Mouse (Mus musculus) heart, postnatal 0 days (tissue): Measurements from ENCODE around the gene Olfr307. TPM values are rescaled to one million over a fixed set of nuclear protein-coding genes. Genes with fewer than 3 reads are reported as not detected.
"Not testable (repeated sequence)": the region's sequence is repeated elsewhere in the genome, so short reads cannot be mapped to it uniquely, and the experiment has no call there.

Source experiments
- ATAC-seq: fragments of 200-750 bp; cut with Nextera tagmentation; 2 replicates; pipeline ENCODE4 v1.8.0; 2017; ENCODE audit warnings: low read depth, moderate number of reproducible peaks, moderate library complexity; ENCODE audit not compliant: insufficient read depth
- DNase-seq: peaks from one replicate; pipeline ENCODE4 v3.0.0-alpha.2; 2016; ENCODE audit warnings: low spot score
- H3K27ac ChIP-seq: fragments of 300-500 bp; sonication (generic); 2 replicates; pipeline ENCODE4 v1.5.1; 2014; ENCODE audit warnings: low read depth, mild to moderate bottlenecking
- H3K27me3 ChIP-seq: fragments of 300-500 bp; sonication (generic); 2 replicates; pipeline ENCODE4 v1.6.1; 2014; ENCODE audit warnings: low read length, mixed read lengths; ENCODE audit not compliant: control insufficient read depth, insufficient read depth
- H3K36me3 ChIP-seq: fragments of 300-500 bp; sonication (generic); replicated peaks from 2 replicates; pipeline ENCODE4 v1.6.1; 2014; ENCODE audit warnings: low read length, mixed read lengths; ENCODE audit not compliant: control insufficient read depth, insufficient read depth
- H3K4me1 ChIP-seq: fragments of 300-500 bp; sonication (generic); 2 replicates; pipeline ENCODE4 v1.6.1; 2014; ENCODE audit warnings: antibody characterized with exemption; ENCODE audit not compliant: control insufficient read depth, insufficient read depth
- H3K4me2 ChIP-seq: fragments of 300-500 bp; sonication (generic); 2 replicates; pipeline ENCODE4 v1.6.1; 2014; ENCODE audit warnings: low read depth, mild to moderate bottlenecking, low read length, moderate library complexity
- H3K4me3 ChIP-seq: fragments of 300-500 bp; sonication (generic); 2 replicates; pipeline ENCODE4 v1.5.1; 2014; ENCODE audit warnings: low read depth, low read length
- H3K9ac ChIP-seq: fragments of 300-500 bp; sonication (generic); replicated peaks from 2 replicates; pipeline ENCODE4 v1.6.1; 2014; ENCODE audit warnings: low read depth, low read length, mixed read lengths
- H3K9me3 ChIP-seq: fragments of 300-500 bp; sonication (generic); replicated peaks from 2 replicates; pipeline ENCODE4 v1.6.1; 2016; ENCODE audit warnings: low read length; ENCODE audit not compliant: control insufficient read depth
- CTCF ChIP-seq: IDR thresholded peaks from 2 replicates; pipeline ENCODE4 v1.5.1; 2016; ENCODE audit warnings: antibody characterized with exemption, control low read depth, low read depth
- EP300 ChIP-seq: IDR thresholded peaks from 2 replicates; pipeline ENCODE4 v1.6.1; 2016; ENCODE audit warnings: antibody characterized with exemption, low read depth
- WGBS: fragments of 180-500 bp; shearing (Covaris S2); extraction: QIAGEN DNeasy Blood & Tissue Kit; methylation state at CpG from one replicate; pipeline ENCODE4 v1.1.7; 2014; 5-methylcytosine and 5-hydroxymethylcytosine counted together
- polyA plus RNA-seq: library from polyadenylated mRNA; unstranded; fragments of >200 nt; fragmentation: Nextera tagmentation; extraction: Ambion mirVana; gene quantifications from 2 replicates; pipeline ENCODE4 v1.2.1, GENCODE M21; 2015
- total RNA-seq: library from RNA; depleted of rRNA; stranded (reverse); fragments of >200 nt; gene quantifications from 2 replicates; pipeline ENCODE4 v1.2.3, GENCODE M21; 2014; ENCODE audit warnings: low replicate concordance; rRNA removed

Olfr307 gene
- total RNA-seq, result not detected in 2 replicates
- not detected in 2 replicates for polyA plus RNA-seq

- Histone ChIP-seq H3K27ac (no peak within 1 kb of the TSS), H3K36me3 (no peaks in the 10 kb centered on the region), H3K4me2 (no peak within 1 kb of the TSS), H3K4me1 (no peaks in the 10 kb centered on the region), H3K4me3 (no peak within 1 kb of the TSS), H3K9ac (no peak within 1 kb of the TSS), H3K27me3 (no peaks in the 10 kb centered on the region), H3K9me3 (no peaks in the 10 kb centered on the region)
- TF ChIP-seq CTCF (no peak), EP300 (no peak)
- 56% methylated on average over 1 of the region's 1 CpGs for WGBS
- no peak for ATAC-seq
- no peak for DNase-seq
Measured at GRCm38 (mm10) chr7:86337486-86337885, at the start of gene Olfr307. Olfr307 (minus strand) TSS chr7:86337586.

- ATAC-seq, result no peak
- Histone ChIP-seq H3K4me1 (no peaks in the 10 kb centered on the region), H3K9me3 (no peaks in the 10 kb centered on the region), H3K9ac (no peak within 1 kb of the TSS), H3K27me3 (no peaks in the 10 kb centered on the region), H3K4me2 (no peak within 1 kb of the TSS), H3K36me3 (no peaks in the 10 kb centered on the region), H3K27ac (no peak within 1 kb of the TSS), H3K4me3 (no peak within 1 kb of the TSS)
- WGBS, result 22% methylated on average over 1 of the region's 1 CpGs
- no peak for TF ChIP-seq CTCF
- no peak for TF ChIP-seq EP300
- no peak for DNase-seq
Measured at GRCm38 (mm10) chr7:86386558-86386957, 49.2 kb upstream of the Olfr307 start, which contains the start of gene Olfr304. Olfr304 (minus strand) TSS chr7:86386658.

GRCm38 (mm10) chr7:86385769-86386168 is 48.4 kb upstream of the Olfr307 start:
- Histone ChIP-seq H3K9me3 (no peaks in the 10 kb centered on the region), H3K4me2 (no peak overlapping the region), H3K9ac (no peak overlapping the region), H3K27ac (no peak overlapping the region), H3K36me3 (no peaks in the 10 kb centered on the region), H3K4me3 (no peak overlapping the region), H3K27me3 (no peaks in the 10 kb centered on the region), H3K4me1 (no peaks in the 10 kb centered on the region)
- no peak for DNase-seq
- TF ChIP-seq EP300, result no peak
- no peak for TF ChIP-seq CTCF
- no peak for ATAC-seq
- WGBS, result 61% methylated on average over 3 of the region's 3 CpGs

- no peak within 1 kb of the TSS for H3K27ac ChIP-seq
- 71% methylated on average over 1 of the region's 1 CpGs for WGBS
- no peak within 1 kb of the TSS for H3K9ac ChIP-seq
- no peak within 1 kb of the TSS for H3K4me3 ChIP-seq
- no peaks in the 10 kb centered on the region for H3K36me3 ChIP-seq
- H3K27me3 ChIP-seq, result no peaks in the 10 kb centered on the region
- no peak within 1 kb of the TSS for H3K4me2 ChIP-seq
- ATAC-seq, result no peak
- DNase-seq, result no peak
- no peaks in the 10 kb centered on the region for H3K9me3 ChIP-seq
- H3K4me1 ChIP-seq, result no peaks in the 10 kb centered on the region
- TF ChIP-seq CTCF (no peak), EP300 (no peak)
Measured at GRCm38 (mm10) chr7:86366828-86367227, 29.4 kb upstream of the Olfr307 start, which contains the start of gene Olfr305. Olfr305 (minus strand) TSS chr7:86366928.

- 81% methylated on average over 9 of the region's 9 CpGs for WGBS
- not testable (repeated sequence) for H3K4me3 ChIP-seq, H3K4me2 ChIP-seq, H3K27ac ChIP-seq, DNase-seq, H3K36me3 ChIP-seq, H3K4me1 ChIP-seq, H3K9ac ChIP-seq, H3K27me3 ChIP-seq, H3K9me3 ChIP-seq, ATAC-seq
Measured at GRCm38 (mm10) chr7:86346296-86346695, 8.9 kb upstream of the Olfr307 start.

- H3K4me1 ChIP-seq, result no peaks in the 10 kb centered on the region
- DNase-seq, result no peak
- H3K9me3 ChIP-seq, result no peaks in the 10 kb centered on the region
- no peaks in the 10 kb centered on the region for H3K27me3 ChIP-seq
- H3K4me2 ChIP-seq, result no peak overlapping the region
- TF ChIP-seq CTCF (no peak), EP300 (no peak)
- 50% methylated on average over 3 of the region's 3 CpGs for WGBS
- H3K9ac ChIP-seq, result no peak overlapping the region
- H3K27ac ChIP-seq, result no peak overlapping the region
- no peak overlapping the region for H3K4me3 ChIP-seq
- no peaks in the 10 kb centered on the region for H3K36me3 ChIP-seq
- no peak for ATAC-seq
Measured at GRCm38 (mm10) chr7:86344253-86344652, 6.9 kb upstream of the Olfr307 start.
